Mouse (Mus musculus): ENCODE results near the gene Atp6v0e.

DNA sequence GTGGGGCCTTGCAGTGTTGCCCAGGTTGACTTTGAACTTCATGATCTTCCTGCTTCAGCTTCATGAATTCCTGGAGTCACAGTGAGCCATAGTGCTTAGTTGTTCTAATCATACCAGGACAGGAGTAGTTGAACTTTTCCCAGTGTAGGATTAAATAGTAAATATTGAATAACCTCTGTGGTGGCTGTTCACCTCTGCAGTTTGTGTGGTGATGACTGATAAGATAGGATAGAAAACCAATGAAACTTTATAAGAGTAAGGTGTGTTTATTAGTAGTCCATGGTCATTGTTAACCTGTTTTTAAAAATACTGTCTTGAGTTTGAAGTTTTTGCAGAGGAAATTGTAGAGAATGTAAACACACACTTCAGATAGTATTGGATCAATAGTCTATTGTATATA lies 56.4 kb downstream of the Atp6v0e start:
- TF ChIP-seq GATA1 (IDR thresholded peaks at IDR 0.05; ENCODE audit: low read length) (no peak), TAL1 (IDR thresholded peaks at IDR 0.05; ENCODE audit: low read length) (no peak)

Data from erythroblast, embryonic 14.5 days (primary cell).